Mouse (Mus musculus): ENCODE data around the gene Yipf1. TPM values are rescaled to one million over a fixed set of nuclear protein-coding genes. Genes with fewer than 3 reads are reported as not detected.
"Not testable (repeated sequence)": the region's sequence is repeated elsewhere in the genome, so short reads cannot be mapped to it uniquely, and the experiment has no call there.

Gene Yipf1
- polyA plus RNA-seq, 1 experiment from 2014 or later: 56.2 TPM

DNA sequence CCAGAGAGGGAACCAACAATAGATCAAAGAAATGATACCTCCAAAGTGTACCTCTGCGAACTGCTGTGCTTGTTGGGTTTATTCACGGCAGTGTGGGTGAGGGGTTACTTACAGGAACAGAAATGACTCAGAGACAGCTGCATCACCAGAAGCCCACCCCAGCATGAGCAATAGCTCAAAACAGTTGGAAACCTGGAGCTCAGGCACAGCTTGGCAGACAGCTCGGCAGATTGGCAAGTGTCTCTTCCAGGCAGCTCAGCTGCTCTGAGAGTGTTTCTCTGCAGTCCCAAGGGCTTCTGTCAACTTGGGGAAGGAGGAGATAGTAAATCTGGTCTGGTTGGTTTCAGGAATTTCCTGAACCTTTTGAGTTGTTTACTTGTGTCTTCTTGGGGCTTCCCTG lies 44.3 kb downstream of the Yipf1 start:
- Histone ChIP-seq H3K4me3 (no peak overlapping the region), H3K9me3 (no peaks in the 10 kb centered on the region), H3K36me3 (replicated peaks) (no peaks in the 10 kb centered on the region), H3K27ac (no peak overlapping the region), H3K9ac (no peak overlapping the region), H3K4me1 (no peaks in the 10 kb centered on the region), H3K27me3 (replicated peaks) (no peaks in the 10 kb centered on the region), H3K4me2 (no peak overlapping the region)
- no peak for ATAC-seq (replicated peaks)
- WGBS: 87% methylated on average over 3 of the region's 3 CpGs

- 85% methylated on average over 7 of the region's 7 CpGs for WGBS
These were observed 46.4 kb downstream of the Yipf1 start for GRCm38 (mm10) chr4:107360457-107361145.

DNA sequence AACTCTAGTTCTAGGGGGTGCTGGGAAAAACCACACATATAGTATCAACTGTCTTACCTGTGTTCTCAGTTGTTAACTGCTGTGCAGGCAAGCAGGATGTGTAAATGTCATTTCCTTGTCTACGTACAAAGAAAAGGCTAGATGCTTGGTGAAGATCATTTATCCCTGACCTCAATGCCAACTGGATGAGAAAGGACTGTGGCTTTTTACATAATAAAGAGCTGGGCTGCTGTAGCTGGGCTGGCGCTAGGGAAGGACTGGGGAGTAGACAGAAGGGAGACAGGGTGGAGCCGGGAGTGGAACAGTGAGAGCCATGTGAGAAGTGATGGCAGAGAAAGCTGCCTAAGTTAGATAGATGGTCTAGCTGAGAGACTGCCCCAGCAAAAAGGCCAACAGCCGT lies 48.6 kb downstream of the Yipf1 start:
- no peak overlapping the region for H3K4me2 ChIP-seq
- H3K27me3 ChIP-seq (replicated peaks): no peaks in the 10 kb centered on the region
- WGBS: 49% methylated on average over 4 of the region's 4 CpGs
- no peaks in the 10 kb centered on the region for H3K4me1 ChIP-seq
- no peaks in the 10 kb centered on the region for H3K9me3 ChIP-seq
- H3K4me3 ChIP-seq: no peak overlapping the region
- H3K36me3 ChIP-seq (replicated peaks): no peaks in the 10 kb centered on the region
- ATAC-seq (replicated peaks): no peak
- no peak overlapping the region for H3K9ac ChIP-seq
- H3K27ac ChIP-seq: no peak overlapping the region

More at GRCm38 (mm10) chr4:107360457-107361145, 46.4 kb downstream of the Yipf1 start:
- no peak for ATAC-seq (replicated peaks)
- H3K36me3 ChIP-seq (replicated peaks): no peaks in the 10 kb centered on the region
- no peak overlapping the region for H3K27ac ChIP-seq
- H3K4me3 ChIP-seq: no peak overlapping the region
- no peaks in the 10 kb centered on the region for H3K9me3 ChIP-seq
- no peak overlapping the region for H3K4me2 ChIP-seq
- no peaks in the 10 kb centered on the region for H3K4me1 ChIP-seq
- no peak overlapping the region for H3K9ac ChIP-seq
- no peaks in the 10 kb centered on the region for H3K27me3 ChIP-seq (replicated peaks)

DNA sequence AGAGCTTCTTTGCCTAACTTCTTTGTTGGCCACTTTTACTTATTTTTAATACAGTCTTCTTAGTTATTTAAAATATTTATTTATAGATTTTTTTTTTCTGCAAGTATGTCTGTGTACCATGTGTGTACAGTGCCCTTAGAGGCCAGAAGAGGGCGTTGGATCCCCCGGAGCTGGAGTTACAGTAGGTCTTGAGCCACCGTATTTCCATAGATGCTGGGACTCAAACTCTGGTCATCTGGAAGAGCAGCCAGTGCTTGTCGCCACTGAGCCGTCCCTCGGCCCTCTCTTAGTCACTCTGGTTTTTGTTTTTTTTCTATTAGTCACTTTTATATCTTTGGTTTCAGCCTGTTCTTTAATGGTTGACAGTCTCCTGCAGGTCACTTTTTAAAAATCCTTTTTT lies 49.4 kb downstream of the Yipf1 start:
- H3K4me2 ChIP-seq: no peak overlapping the region
- H3K4me3 ChIP-seq: no peak overlapping the region
- 85% methylated on average over 6 of the region's 6 CpGs for WGBS
- ATAC-seq (replicated peaks): no peak
- H3K27ac ChIP-seq: no peak overlapping the region
- H3K36me3 ChIP-seq (replicated peaks): no peaks in the 10 kb centered on the region
- H3K9ac ChIP-seq: no peak overlapping the region
- no peaks in the 10 kb centered on the region for H3K27me3 ChIP-seq (replicated peaks)
- H3K9me3 ChIP-seq: no peaks in the 10 kb centered on the region
- peaks cover 4% of the 10 kb centered on the region for H3K4me1 ChIP-seq

DNA sequence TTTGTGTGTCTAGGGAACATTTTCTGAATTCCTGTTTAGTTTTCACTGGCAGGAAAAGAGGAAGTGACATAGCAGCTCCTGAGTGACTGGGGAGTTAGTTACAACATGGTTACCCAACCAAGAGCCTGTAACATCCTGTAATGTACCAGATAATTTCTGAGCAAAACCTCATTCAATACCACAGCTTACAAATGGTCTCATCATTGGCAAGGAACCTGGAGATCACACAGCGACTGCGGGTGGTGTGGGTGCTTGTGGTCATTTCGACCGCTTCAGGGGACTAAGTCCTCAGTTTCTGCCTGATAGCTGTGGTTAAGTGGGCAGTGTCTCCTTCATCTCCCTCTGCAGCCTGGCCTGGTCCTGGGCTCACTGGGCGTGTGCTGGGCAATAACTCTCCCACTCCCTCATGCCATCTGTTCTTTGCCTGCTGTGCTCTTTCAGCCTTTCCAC lies 50.1 kb downstream of the Yipf1 start:
- Histone ChIP-seq H3K27me3 (replicated peaks) (no peaks in the 10 kb centered on the region), H3K4me2 (no peak overlapping the region), H3K36me3 (replicated peaks) (no peaks in the 10 kb centered on the region), H3K9me3 (no peaks in the 10 kb centered on the region), H3K9ac (no peak overlapping the region), H3K4me1 (peaks cover 11% of the 10 kb centered on the region), H3K27ac (no peak overlapping the region), H3K4me3 (no peak overlapping the region)
- ATAC-seq (replicated peaks): no peak
- WGBS: 83% methylated on average over 5 of the region's 5 CpGs

DNA sequence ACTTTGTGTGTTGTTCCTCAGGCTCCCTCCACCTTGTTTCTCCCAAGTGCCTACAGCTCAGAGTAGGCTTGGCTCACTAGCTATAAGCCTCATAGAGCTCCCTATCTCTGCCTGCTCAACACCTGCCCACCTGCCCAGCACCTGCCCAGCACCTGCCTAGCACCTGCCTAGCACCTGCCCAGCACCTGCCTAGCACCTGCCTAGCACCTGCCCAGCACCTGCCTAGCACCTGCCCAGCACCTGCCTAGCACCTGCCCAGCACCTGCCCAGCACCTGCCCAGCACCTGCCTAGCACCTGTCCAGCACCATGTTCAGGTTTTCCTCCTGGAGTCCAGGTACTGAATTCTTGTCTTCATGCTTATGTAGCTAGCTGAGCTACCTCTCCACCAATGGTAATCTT lies 52.2 kb downstream of the Yipf1 start:
- H3K4me2 ChIP-seq; H3K9ac ChIP-seq; H3K27ac ChIP-seq; H3K9me3 ChIP-seq; H3K36me3 ChIP-seq (replicated peaks); H3K27me3 ChIP-seq (replicated peaks); ATAC-seq (replicated peaks); H3K4me3 ChIP-seq: not testable (repeated sequence)
- peaks cover 12% of the 10 kb centered on the region for H3K4me1 ChIP-seq

DNA sequence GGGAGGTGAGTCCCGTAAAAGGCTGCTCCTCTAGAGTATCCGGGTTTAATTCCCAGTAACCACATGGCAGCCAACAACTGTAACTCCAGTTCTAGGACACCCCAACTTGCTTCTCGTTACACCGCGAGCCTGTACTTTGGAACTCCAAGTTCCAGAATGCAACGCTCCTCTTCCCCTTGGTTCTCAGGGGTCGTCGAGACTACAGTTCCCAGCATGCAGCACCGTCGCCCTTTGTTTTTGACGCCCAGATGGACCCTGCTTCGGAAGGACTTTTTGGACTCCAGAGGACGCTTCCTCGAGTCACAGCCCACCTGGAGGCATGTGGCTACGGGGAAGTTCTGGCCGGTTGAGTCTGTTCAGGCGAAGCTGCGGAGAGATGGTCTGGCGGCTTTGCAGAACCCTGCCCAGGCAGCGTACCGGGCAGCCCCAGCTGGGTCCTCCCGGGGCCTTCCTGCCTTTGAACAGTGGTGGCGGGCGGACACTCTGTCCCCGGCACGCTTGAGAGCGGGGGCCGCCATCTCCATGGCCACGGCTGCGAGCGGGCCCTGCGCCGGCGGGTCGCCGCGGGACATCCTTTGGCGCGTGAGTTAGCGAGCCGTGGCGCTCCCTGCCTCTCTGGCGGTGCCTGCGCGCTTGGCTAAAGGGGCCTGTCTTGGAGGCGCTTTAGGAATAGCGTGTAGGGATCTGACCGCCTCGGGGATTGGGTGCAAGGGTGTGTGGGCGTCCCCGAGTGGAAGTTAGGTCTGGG lies 53.6 kb downstream of the Yipf1 start, which contains the start of gene Ndc1:
Gene Ndc1, plus strand, starts transcription at position 218 of the 748 bp plus-strand sequence.
- peak within 1 kb of the TSS; percentile 72 for H3K4me3 ChIP-seq
- peak within 1 kb of the TSS; percentile 89 for H3K27ac ChIP-seq
- H3K9ac ChIP-seq: peak within 1 kb of the TSS; percentile 74
- under 1% methylated on average over 51 of the region's 51 CpGs for WGBS
- peak within 1 kb of the TSS; percentile 64 for H3K4me2 ChIP-seq
- H3K9me3 ChIP-seq: no peaks in the 10 kb centered on the region
- no peaks in the 10 kb centered on the region for H3K36me3 ChIP-seq (replicated peaks)
- H3K4me1 ChIP-seq: peaks cover 12% of the 10 kb centered on the region
- no peaks in the 10 kb centered on the region for H3K27me3 ChIP-seq (replicated peaks)
- peak; percentile 98 for ATAC-seq (replicated peaks)

DNA sequence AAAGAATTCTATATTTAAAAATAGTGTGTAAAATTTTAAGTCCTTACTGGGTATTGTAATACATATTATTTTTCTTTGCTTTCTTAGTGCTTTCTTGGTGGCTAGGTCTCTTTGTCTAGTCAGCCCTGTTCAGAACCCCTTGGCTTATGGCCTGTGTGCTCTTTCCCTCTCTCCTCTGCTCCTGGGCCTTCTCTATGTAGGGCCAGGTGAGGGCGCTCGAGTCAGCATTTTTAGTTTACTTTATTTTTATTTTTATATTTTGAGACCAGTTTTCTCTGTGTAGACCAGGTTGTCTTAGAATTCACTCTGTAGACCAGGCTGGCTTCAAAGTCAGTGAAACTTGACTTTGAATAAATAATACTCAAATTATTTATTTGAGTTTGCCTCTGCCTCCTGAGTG lies 58.1 kb downstream of the Yipf1 start:
- H3K4me1 ChIP-seq: peaks cover 12% of the 10 kb centered on the region
- ATAC-seq (replicated peaks): no peak
- H3K27ac ChIP-seq: no peak overlapping the region
- no peaks in the 10 kb centered on the region for H3K27me3 ChIP-seq (replicated peaks)
- H3K4me2 ChIP-seq: no peak overlapping the region
- no peaks in the 10 kb centered on the region for H3K9me3 ChIP-seq
- no peak overlapping the region for H3K4me3 ChIP-seq
- 0 out of 2 replicates have a peak, but pooled peaks cover 5% of the 10 kb centered on the region for H3K36me3 ChIP-seq (replicated peaks)
- WGBS: 72% methylated on average over 2 of the region's 2 CpGs
- no peak overlapping the region for H3K9ac ChIP-seq

DNA sequence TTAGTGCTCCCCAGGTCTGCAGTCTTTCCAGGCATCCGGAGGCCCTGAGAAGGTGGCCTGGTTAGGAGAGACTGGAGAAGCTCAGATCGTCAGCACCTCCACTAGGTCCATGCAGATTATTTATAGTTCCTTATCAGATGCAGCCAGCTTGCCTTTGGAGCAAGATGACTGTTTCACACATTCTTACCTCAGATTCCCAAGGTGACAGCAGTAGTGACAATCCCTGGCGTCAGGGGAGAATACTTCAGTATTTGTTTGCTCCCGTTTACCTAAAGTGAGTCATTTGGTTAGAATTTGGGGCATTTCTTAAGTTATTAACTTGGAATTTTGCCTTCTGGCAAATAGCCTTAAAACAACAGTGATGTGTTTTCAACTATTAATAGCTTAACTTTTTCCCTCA lies 60.5 kb downstream of the Yipf1 start:
- Histone ChIP-seq H3K9ac (no peak overlapping the region), H3K4me2 (no peak overlapping the region), H3K27ac (no peak overlapping the region), H3K27me3 (replicated peaks) (no peaks in the 10 kb centered on the region), H3K36me3 (replicated peaks) (0 out of 2 replicates have a peak, but pooled peaks cover 10% of the 10 kb centered on the region), H3K9me3 (no peaks in the 10 kb centered on the region), H3K4me1 (no peaks in the 10 kb centered on the region), H3K4me3 (no peak overlapping the region)
- ATAC-seq (replicated peaks): no peak
- 93% methylated on average over 4 of the region's 4 CpGs for WGBS

GRCm38 (mm10) chr4:107378954-107379353 lies 64.8 kb downstream of the Yipf1 start:
- peaks cover 25% of the 10 kb centered on the region for H3K36me3 ChIP-seq (replicated peaks)
- no peak overlapping the region for H3K4me3 ChIP-seq
- no peaks in the 10 kb centered on the region for H3K4me1 ChIP-seq
- H3K4me2 ChIP-seq: no peak overlapping the region
- H3K9me3 ChIP-seq: no peaks in the 10 kb centered on the region
- H3K27me3 ChIP-seq (replicated peaks): no peaks in the 10 kb centered on the region
- ATAC-seq (replicated peaks): no peak
- 94% methylated on average over 6 of the region's 6 CpGs for WGBS
- no peak overlapping the region for H3K9ac ChIP-seq
- no peak overlapping the region for H3K27ac ChIP-seq

- no peak for ATAC-seq (replicated peaks)
- Histone ChIP-seq H3K4me2 (no peak overlapping the region), H3K27me3 (replicated peaks) (no peaks in the 10 kb centered on the region), H3K4me3 (no peak overlapping the region), H3K4me1 (no peaks in the 10 kb centered on the region), H3K9me3 (no peaks in the 10 kb centered on the region), H3K9ac (no peak overlapping the region), H3K27ac (no peak overlapping the region), H3K36me3 (replicated peaks) (peaks cover 26% of the 10 kb centered on the region)
- WGBS: 86% methylated on average over 7 of the region's 7 CpGs
These were observed 66.7 kb downstream of the Yipf1 start for GRCm38 (mm10) chr4:107380871-107381270.

DNA sequence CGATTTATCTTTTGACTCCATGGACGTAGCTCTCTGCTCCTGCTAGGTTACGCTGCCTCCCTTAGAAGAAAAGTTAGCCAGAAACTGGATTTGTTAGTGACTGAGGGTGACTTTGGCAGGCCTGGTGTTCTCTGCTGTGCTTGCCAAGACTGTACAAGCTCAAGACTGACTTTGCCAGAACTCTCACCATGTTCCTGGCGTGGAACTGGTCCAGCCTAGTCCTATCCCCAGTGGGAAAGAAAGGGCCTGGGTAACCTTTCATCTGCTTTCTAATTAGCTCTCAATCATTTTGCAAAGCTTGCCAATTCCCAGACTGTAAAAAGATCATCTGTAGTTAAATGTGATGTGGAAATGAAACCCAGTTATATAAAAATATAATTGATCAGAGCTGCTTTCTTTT lies 72.9 kb downstream of the Yipf1 start:
- H3K9ac ChIP-seq: no peak overlapping the region
- 90% methylated on average over 4 of the region's 4 CpGs for WGBS
- no peak for ATAC-seq (replicated peaks)
- H3K27me3 ChIP-seq (replicated peaks): no peaks in the 10 kb centered on the region
- H3K36me3 ChIP-seq (replicated peaks): peaks cover 42% of the 10 kb centered on the region
- no peak overlapping the region for H3K27ac ChIP-seq
- H3K9me3 ChIP-seq: no peaks in the 10 kb centered on the region
- H3K4me2 ChIP-seq: no peak overlapping the region
- no peaks in the 10 kb centered on the region for H3K4me1 ChIP-seq
- H3K4me3 ChIP-seq: no peak overlapping the region

- no peak for ATAC-seq (replicated peaks)
- H3K9me3 ChIP-seq: no peaks in the 10 kb centered on the region
- H3K36me3 ChIP-seq (replicated peaks): peaks cover 41% of the 10 kb centered on the region; the same call in 1 of the 2 replicates
- 84% methylated on average over 8 of the region's 8 CpGs for WGBS
- H3K4me3 ChIP-seq: no peak overlapping the region
- no peaks in the 10 kb centered on the region for H3K4me1 ChIP-seq
- H3K27me3 ChIP-seq (replicated peaks): no peaks in the 10 kb centered on the region
- no peak overlapping the region for H3K27ac ChIP-seq
- H3K4me2 ChIP-seq: no peak overlapping the region
- no peak overlapping the region for H3K9ac ChIP-seq
These were observed 73.3 kb downstream of the Yipf1 start for GRCm38 (mm10) chr4:107387465-107387864.
